Mouse (Mus musculus): ENCODE measurements around the gene Ngdn. TPM values are rescaled to one million over a fixed set of nuclear protein-coding genes. Genes with fewer than 3 reads are reported as not detected.
"Not testable (repeated sequence)": the region's sequence is repeated elsewhere in the genome, so short reads cannot be mapped to it uniquely, and the experiment has no call there.

The Ngdn gene
- polyA plus RNA-seq, 1 experiment from 2014 or later, result 63.4 TPM

DNA sequence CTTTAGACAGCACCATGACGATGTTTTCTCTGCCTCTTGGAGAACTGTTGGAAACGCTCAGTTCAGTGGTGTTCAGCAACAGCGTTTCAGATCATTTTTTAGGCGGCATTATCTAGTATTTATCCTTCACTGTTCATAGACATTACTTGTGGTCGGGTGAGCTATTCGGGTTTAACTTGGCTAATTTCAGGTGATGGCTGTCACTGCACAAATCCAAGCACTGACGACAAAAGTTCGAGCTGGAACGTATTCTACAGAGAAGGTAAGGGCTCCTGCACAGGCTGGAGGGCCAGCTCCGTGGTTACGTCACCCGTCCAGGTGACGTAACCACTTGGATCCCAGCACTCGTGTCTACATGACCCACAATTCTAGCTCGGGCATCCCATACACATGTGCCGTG is 1.6 kb downstream of the Ngdn start:
- 92% methylated on average over 16 of the region's 16 CpGs for WGBS
- ATAC-seq (ENCODE audit: low FRiP score), result no peak
- Histone ChIP-seq H3K27me3 (no peaks in the 10 kb centered on the region), H3K9ac (no peak overlapping the region), H3K4me3 (no peak overlapping the region), H3K36me3 (peaks cover 33% of the 10 kb centered on the region), H3K4me2 (replicated peaks) (no peak overlapping the region), H3K27ac (no peak overlapping the region), H3K9me3 (replicated peaks) (no peaks in the 10 kb centered on the region), H3K4me1 (peaks cover 2% of the 10 kb centered on the region; the same call in 1 of the 2 replicates)

- Histone ChIP-seq H3K4me2 (replicated peaks) (no peak overlapping the region), H3K9ac (no peak overlapping the region), H3K4me3 (no peak overlapping the region), H3K27ac (no peak overlapping the region), H3K9me3 (replicated peaks) (no peaks in the 10 kb centered on the region), H3K4me1 (peaks cover 2% of the 10 kb centered on the region; the same call in 1 of the 2 replicates), H3K36me3 (peaks cover 61% of the 10 kb centered on the region), H3K27me3 (peaks cover 1% of the 10 kb centered on the region; the same call in 1 of the 2 replicates)
- WGBS, result 34% methylated on average over 9 of the region's 9 CpGs
- no peak for ATAC-seq (ENCODE audit: low FRiP score)
Observed at GRCm38 (mm10) chr14:55020394-55020793, 5.1 kb downstream of the Ngdn start.

DNA sequence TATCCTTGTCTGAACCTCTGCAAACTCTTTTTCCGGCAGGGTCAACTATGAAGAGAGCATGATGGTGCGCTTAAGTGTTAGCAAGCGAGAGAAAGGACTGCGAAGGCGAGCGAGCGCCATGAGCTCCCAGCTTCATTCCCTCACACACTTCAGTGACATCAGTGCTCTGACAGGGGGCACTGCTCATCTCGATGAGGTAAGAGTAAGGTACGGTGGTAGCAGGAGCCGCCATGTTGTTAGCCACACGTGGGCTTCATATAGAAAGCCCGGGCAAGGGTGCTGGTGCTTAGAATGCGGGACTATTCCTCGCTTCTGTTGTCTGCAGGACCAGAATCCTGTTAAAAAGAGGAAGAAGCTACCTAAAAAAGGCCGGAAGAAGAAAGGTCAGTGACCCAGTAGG is 7.8 kb downstream of the Ngdn start:
- H3K9me3 ChIP-seq (replicated peaks), result no peaks in the 10 kb centered on the region
- H3K27ac ChIP-seq, result no peak overlapping the region
- H3K4me3 ChIP-seq, result no peak overlapping the region
- H3K4me1 ChIP-seq, result peaks cover 9% of the 10 kb centered on the region
- ATAC-seq (ENCODE audit: low FRiP score), result no peak
- no peak overlapping the region for H3K9ac ChIP-seq
- H3K36me3 ChIP-seq, result peaks cover 57% of the 10 kb centered on the region
- 90% methylated on average over 15 of the region's 15 CpGs for WGBS
- no peak overlapping the region for H3K4me2 ChIP-seq (replicated peaks)
- peaks cover 8% of the 10 kb centered on the region for H3K27me3 ChIP-seq

- H3K9ac ChIP-seq, result no peak overlapping the region
- no peak overlapping the region for H3K27ac ChIP-seq
- H3K27me3 ChIP-seq, result peaks cover 8% of the 10 kb centered on the region
- ATAC-seq (ENCODE audit: low FRiP score), result no peak
- H3K9me3 ChIP-seq (replicated peaks), result no peaks in the 10 kb centered on the region
- H3K4me3 ChIP-seq, result no peak overlapping the region
- no peak overlapping the region for H3K4me2 ChIP-seq (replicated peaks)
- peaks cover 22% of the 10 kb centered on the region for H3K4me1 ChIP-seq
- WGBS, result 66% methylated on average over 7 of the region's 7 CpGs
- H3K36me3 ChIP-seq, result peaks cover 53% of the 10 kb centered on the region
Observed at GRCm38 (mm10) chr14:55024236-55024635, 9.0 kb downstream of the Ngdn start.

GRCm38 (mm10) chr14:55025527-55025926 is 10.3 kb downstream of the Ngdn start:
- Histone ChIP-seq H3K9ac (no peak overlapping the region), H3K27me3 (peaks cover 11% of the 10 kb centered on the region), H3K4me2 (replicated peaks) (no peak overlapping the region), H3K4me1 (peaks cover 28% of the 10 kb centered on the region), H3K4me3 (no peak overlapping the region), H3K36me3 (peaks cover 44% of the 10 kb centered on the region), H3K27ac (no peak overlapping the region), H3K9me3 (replicated peaks) (no peaks in the 10 kb centered on the region)
- no peak for ATAC-seq (ENCODE audit: low FRiP score)
- WGBS, result 85% methylated on average over 5 of the region's 5 CpGs

DNA sequence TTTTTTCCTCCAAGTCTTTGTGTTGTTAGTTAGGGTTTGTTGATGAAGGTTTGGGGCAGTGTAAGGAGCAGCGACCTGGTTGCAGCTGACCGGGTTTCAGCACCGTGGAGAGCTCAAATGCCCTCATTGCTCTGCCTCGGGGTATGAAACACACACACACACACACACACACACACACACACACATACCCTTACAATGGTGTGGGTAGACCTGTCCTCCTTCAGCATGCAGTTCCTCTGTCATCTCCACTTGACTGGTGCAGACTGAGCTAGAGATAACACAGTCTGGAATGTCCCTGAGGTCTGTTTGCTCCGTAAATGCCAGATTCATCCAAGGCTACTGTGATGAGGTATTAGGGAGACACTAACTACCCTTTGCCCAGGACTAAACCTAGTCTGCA is 12.0 kb downstream of the Ngdn start:
- Histone ChIP-seq H3K4me2 (replicated peaks) (peak overlapping the region; percentile 36; the same call in 1 of the 2 replicates), H3K27ac (peak overlapping the region; percentile 93), H3K36me3 (peaks cover 27% of the 10 kb centered on the region), H3K4me1 (peaks cover 28% of the 10 kb centered on the region), H3K4me3 (no peak overlapping the region), H3K9me3 (replicated peaks) (no peaks in the 10 kb centered on the region), H3K27me3 (peaks cover 15% of the 10 kb centered on the region), H3K9ac (0 out of 2 replicates have a peak overlapping the region, but pooled peaks have one; percentile 8)
- 0 out of 2 replicates have a peak, but pooled peaks have one; percentile 6 for ATAC-seq (ENCODE audit: low FRiP score)
- 12% methylated on average over 5 of the region's 5 CpGs for WGBS

DNA sequence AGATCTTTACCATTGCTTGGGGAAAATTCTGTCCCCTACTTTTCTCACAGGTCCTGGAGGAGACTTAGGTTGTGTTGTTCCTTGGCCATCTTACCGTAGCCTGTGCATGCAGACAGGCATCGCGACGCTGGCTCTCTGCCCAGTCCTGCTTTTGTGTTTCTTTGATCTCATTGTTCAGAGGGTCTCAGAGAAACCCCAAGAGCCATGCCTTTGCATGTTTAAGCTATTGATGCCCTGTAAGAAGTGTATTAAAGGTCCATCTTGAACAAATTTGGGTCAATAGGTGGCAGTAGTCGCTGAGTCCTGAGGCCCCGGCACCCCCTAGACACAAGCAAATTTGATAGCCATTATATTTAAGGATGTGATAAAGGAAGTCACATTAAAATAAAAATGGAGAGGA is 12.4 kb downstream of the Ngdn start:
- H3K9me3 ChIP-seq (replicated peaks), result no peaks in the 10 kb centered on the region
- no peak overlapping the region for H3K4me3 ChIP-seq
- peak overlapping the region; percentile 93 for H3K27ac ChIP-seq
- ATAC-seq (ENCODE audit: low FRiP score), result peak; percentile 36
- peaks cover 29% of the 10 kb centered on the region for H3K4me1 ChIP-seq
- peaks cover 23% of the 10 kb centered on the region for H3K36me3 ChIP-seq
- WGBS, result 4% methylated on average over 6 of the region's 6 CpGs
- 0 out of 2 replicates have a peak overlapping the region, but pooled peaks have one; percentile 8 for H3K9ac ChIP-seq
- H3K27me3 ChIP-seq, result peaks cover 15% of the 10 kb centered on the region
- peak overlapping the region; percentile 36 for H3K4me2 ChIP-seq (replicated peaks)

GRCm38 (mm10) chr14:55028333-55028835 is 13.1 kb downstream of the Ngdn start:
- Histone ChIP-seq H3K4me2 (replicated peaks) (peak overlapping the region; percentile 36), H3K9me3 (replicated peaks) (no peaks in the 10 kb centered on the region), H3K4me1 (peaks cover 35% of the 10 kb centered on the region), H3K27ac (peak overlapping the region; percentile 93), H3K9ac (peak overlapping the region; percentile 39; the same call in 1 of the 2 replicates), H3K27me3 (peaks cover 15% of the 10 kb centered on the region), H3K36me3 (peaks cover 15% of the 10 kb centered on the region), H3K4me3 (peak overlapping the region; percentile 2; the same call in 1 of the 2 replicates)
- ATAC-seq (ENCODE audit: low FRiP score), result peak; percentile 87
- 0% methylated on average over 4 of the region's 5 CpGs for WGBS

- no peak overlapping the region for H3K4me3 ChIP-seq
- peaks cover 15% of the 10 kb centered on the region for H3K27me3 ChIP-seq
- peak; percentile 44 for ATAC-seq (ENCODE audit: low FRiP score)
- H3K4me2 ChIP-seq (replicated peaks), result peak overlapping the region; percentile 36
- peaks cover 35% of the 10 kb centered on the region for H3K4me1 ChIP-seq
- H3K9ac ChIP-seq, result peak overlapping the region; percentile 39; the same call in 1 of the 2 replicates
- peaks cover 9% of the 10 kb centered on the region; the same call in 1 of the 2 replicates for H3K36me3 ChIP-seq
- H3K9me3 ChIP-seq (replicated peaks), result no peaks in the 10 kb centered on the region
- WGBS, result 5% methylated on average over 11 of the region's 11 CpGs
- peak overlapping the region; percentile 93 for H3K27ac ChIP-seq
Observed at GRCm38 (mm10) chr14:55029034-55029698, 13.9 kb downstream of the Ngdn start.

- Histone ChIP-seq H3K27me3 (peaks cover 7% of the 10 kb centered on the region), H3K4me2 (replicated peaks) (peak overlapping the region; percentile 9), H3K9ac (peak overlapping the region; percentile 0; the same call in 1 of the 2 replicates), H3K4me3 (no peak overlapping the region), H3K27ac (0 out of 2 replicates have a peak overlapping the region, but pooled peaks have one; percentile 24), H3K4me1 (peaks cover 28% of the 10 kb centered on the region), H3K36me3 (no peaks in the 10 kb centered on the region), H3K9me3 (replicated peaks) (no peaks in the 10 kb centered on the region)
- no peak for ATAC-seq (ENCODE audit: low FRiP score)
- 29% methylated on average over 19 of the region's 19 CpGs for WGBS
Observed at GRCm38 (mm10) chr14:55032695-55033225, 17.5 kb downstream of the Ngdn start.

DNA sequence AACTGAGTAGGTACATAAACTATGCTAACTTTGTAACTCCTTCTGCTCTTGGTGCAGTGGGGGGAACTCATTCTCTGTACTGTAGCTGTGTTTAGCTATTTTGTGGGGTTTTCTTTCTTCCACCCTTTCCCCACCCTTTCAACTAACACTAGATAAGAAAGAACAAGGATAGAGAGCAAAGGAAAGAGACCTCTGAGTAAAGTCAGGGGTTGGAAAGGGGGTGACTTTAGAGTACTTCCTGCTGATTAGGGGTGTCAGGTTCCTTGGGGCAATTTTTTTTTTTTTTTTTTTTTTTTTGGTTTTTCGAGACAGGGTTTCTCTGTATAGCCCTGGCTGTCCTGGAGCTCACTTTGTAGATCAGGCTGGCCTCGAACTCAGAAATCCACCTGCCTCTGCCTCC is 28.4 kb downstream of the Ngdn start:
- not testable (repeated sequence) for H3K27me3 ChIP-seq; H3K4me1 ChIP-seq; H3K36me3 ChIP-seq; H3K9me3 ChIP-seq (replicated peaks); H3K27ac ChIP-seq; H3K4me3 ChIP-seq; H3K9ac ChIP-seq; ATAC-seq (ENCODE audit: low FRiP score); H3K4me2 ChIP-seq (replicated peaks)
- 86% methylated on average over 1 of the region's 2 CpGs for WGBS

- WGBS, result 74% methylated on average over 2 of the region's 2 CpGs
- Histone ChIP-seq H3K9me3 (replicated peaks) (no peaks in the 10 kb centered on the region), H3K36me3 (no peaks in the 10 kb centered on the region), H3K27ac (no peak overlapping the region), H3K4me1 (peaks cover 9% of the 10 kb centered on the region; the same call in 1 of the 2 replicates), H3K4me3 (no peak overlapping the region), H3K4me2 (replicated peaks) (no peak overlapping the region), H3K27me3 (no peaks in the 10 kb centered on the region), H3K9ac (no peak overlapping the region)
- no peak for ATAC-seq (ENCODE audit: low FRiP score)
Observed at GRCm38 (mm10) chr14:55047971-55048531, 32.8 kb downstream of the Ngdn start.

Measured in hindbrain, embryonic 12.5 days (tissue).